ENCODE assay signal across 11 mouse cellular contexts in the genomic region with DNA sequence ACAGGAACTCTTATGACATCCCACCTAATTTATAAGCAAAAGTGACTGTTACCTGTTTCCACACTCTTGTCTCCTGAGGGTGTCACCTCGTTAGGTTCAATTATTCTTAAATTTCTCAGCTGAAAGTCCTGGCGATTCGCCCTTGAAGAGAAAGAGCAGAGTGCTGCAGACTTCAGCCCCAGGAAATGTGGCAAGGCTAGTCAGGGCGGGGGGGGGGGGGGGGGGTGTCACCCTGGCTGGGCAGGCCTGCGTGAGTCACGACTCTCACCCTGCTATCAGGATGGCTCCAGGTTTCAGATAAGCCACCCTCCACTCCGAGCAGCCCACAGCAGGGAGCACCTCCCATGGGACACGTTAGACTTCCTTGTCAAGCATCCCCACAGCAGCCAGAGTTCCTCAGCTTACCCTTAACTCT. TPM values are rescaled to one million over a fixed set of nuclear protein-coding genes. Genes with fewer than 3 reads are reported as not detected.
DNase-seq lines count a peak whose midpoint lies in the region; ATAC-seq and TF ChIP-seq lines count a peak whose summit lies in the region.
"Had no signal": no experiment of that assay in that cellular context is flagged by ENCODE, and none has a peak within 500 bp of the region (broad histone marks: within the 10 kb centered on the region; RNA-seq: fewer than 3 reads in every experiment).

No protein-coding gene starts in this region.

- H3K4me2 ChIP-seq in intestine, embryonic 14.5 days (ENCODE audit: low read length): no peak overlapping the region
- H3K4me2 ChIP-seq in midbrain, postnatal 0 days (ENCODE audit: low read depth, low read length, poor library complexity, severe bottlenecking): no peak overlapping the region
- H3K4me2 ChIP-seq: neural tube, embryonic 12.5 days had no signal

- TF ChIP-seq CTCF in kidney, adult 2 months (conservative IDR thresholded peaks at IDR 0.05; ENCODE audit: insufficient read depth, insufficient read length, low read depth, low read length): no peak
- TF ChIP-seq CTCF in midbrain, postnatal 0 days (IDR thresholded peaks at IDR 0.05): no peak

- no peaks in the 10 kb centered on the region; the same call in 1 of the 2 replicates for H3K36me3 ChIP-seq in kidney, adult 2 months (ENCODE audit: control insufficient read depth, insufficient read depth, low read length)
- peaks cover 19% of the 10 kb centered on the region; the same call in 1 of the 2 replicates for H3K36me3 ChIP-seq in intestine, embryonic 14.5 days (ENCODE audit: control insufficient read depth, insufficient read depth, low read length)
- peaks cover 4% of the 10 kb centered on the region; the same call in 1 of the 2 replicates for H3K36me3 ChIP-seq in midbrain, postnatal 0 days (ENCODE audit: insufficient read depth, low read length)

- H3K27ac ChIP-seq in kidney, adult 2 months (ENCODE audit: insufficient read depth, low read depth, low read length): peak overlapping the region; percentile 91
- no peak overlapping the region for H3K27ac ChIP-seq in intestine, embryonic 14.5 days (ENCODE audit: low read depth)
- H3K27ac ChIP-seq in midbrain, postnatal 0 days (ENCODE audit: low read depth, low read length): no peak overlapping the region
- H3K27ac ChIP-seq: kidney, postnatal 0 days; neural tube, embryonic 12.5 days had no signal

- H3K9ac ChIP-seq in intestine, embryonic 14.5 days (ENCODE audit: low read length): no peak overlapping the region
- H3K9ac ChIP-seq in midbrain, postnatal 0 days (replicated peaks; ENCODE audit: low read length, poor library complexity, severe bottlenecking): no peak overlapping the region
- H3K9ac ChIP-seq: neural tube, embryonic 12.5 days had no signal

- TF ChIP-seq POLR2A in kidney, adult 2 months (IDR thresholded peaks at IDR 0.05; ENCODE audit: low read depth, low read length): no peak

- H3K4me1 ChIP-seq in kidney, adult 2 months (ENCODE audit: control insufficient read depth, insufficient read depth, low read length): peaks cover 37% of the 10 kb centered on the region; the same call in 1 of the 2 replicates
- H3K4me1 ChIP-seq in intestine, embryonic 14.5 days (replicated peaks; ENCODE audit: control insufficient read depth, insufficient read depth, low read length): peaks cover 1% of the 10 kb centered on the region; the same call in 1 of the 2 replicates
- peaks cover 2% of the 10 kb centered on the region; the same call in 1 of the 2 replicates for H3K4me1 ChIP-seq in midbrain, postnatal 0 days (ENCODE audit: insufficient read depth, low read length)

- no peaks in the 10 kb centered on the region for H3K9me3 ChIP-seq in intestine, embryonic 14.5 days (ENCODE audit: control insufficient read depth, low read length)
- H3K9me3 ChIP-seq in midbrain, postnatal 0 days (ENCODE audit: low read length): no peaks in the 10 kb centered on the region
- H3K9me3 ChIP-seq: neural tube, embryonic 12.5 days had no signal

- H3K4me3 ChIP-seq in kidney, adult 2 months (ENCODE audit: insufficient read depth, low read depth, low read length): no peak overlapping the region
- H3K4me3 ChIP-seq in intestine, embryonic 14.5 days (ENCODE audit: low read depth, low read length): no peak overlapping the region
- H3K4me3 ChIP-seq in midbrain, postnatal 0 days (ENCODE audit: low read depth, low read length): no peak overlapping the region
- H3K4me3 ChIP-seq: neural tube, embryonic 12.5 days had no signal

- WGBS in kidney, adult 2 months: 33% methylated on average over 8 of the region's 8 CpGs
- WGBS in intestine, embryonic 14.5 days: 53% methylated on average over 7 of the region's 8 CpGs
- 85% methylated on average over 8 of the region's 8 CpGs for WGBS in midbrain, postnatal 0 days

- H3K27me3 ChIP-seq in kidney, adult 2 months (replicated peaks; ENCODE audit: control insufficient read depth, insufficient read depth, low read length): no peaks in the 10 kb centered on the region
- H3K27me3 ChIP-seq in intestine, embryonic 14.5 days (replicated peaks; ENCODE audit: control insufficient read depth, insufficient read depth, low read length): no peaks in the 10 kb centered on the region
- H3K27me3 ChIP-seq in midbrain, postnatal 0 days (ENCODE audit: insufficient read depth, low read length): no peaks in the 10 kb centered on the region
- H3K27me3 ChIP-seq: neural tube, embryonic 12.5 days had no signal

- ATAC-seq in intestine, embryonic 14.5 days (replicated peaks; ENCODE audit: low FRiP score, low TSS enrichment, low read depth): peak; percentile 79; the same call in 1 of the 2 replicates
- ATAC-seq in megakaryocyte-erythroid progenitor cell, adult 5-6 weeks (replicated peaks; ENCODE audit: low FRiP score, low TSS enrichment, poor library complexity, severe bottlenecking): peak; percentile 60
- ATAC-seq in midbrain, postnatal 0 days (ENCODE audit: low FRiP score): no peak

- peak; percentile 62 for DNase-seq in kidney, adult 2 months
- DNase-seq in kidney, adult 8-10 months: no peak
- DNase-seq in c-Kit-positive CD71-positive TER-119-negative erythroid progenitor cells, embryonic 14.5 days (ENCODE audit: low read depth): peak; percentile 54
- DNase-seq in intestine, embryonic 14.5 days (ENCODE audit: low spot score): no peak
- no peak for DNase-seq in layer of hippocampus, adult 11-12 months (ENCODE audit: low spot score)
- DNase-seq in midbrain, postnatal 0 days (ENCODE audit: low spot score): no peak
- DNase-seq: left cerebral cortex, postnatal 4 days; thymus, adult 2 months had no signal

RNA-seq across cellular contexts. Expression of a gene that starts 8.1 kb away (rescaled TPM):
- 250 and 253 TPM in 2 replicates for polyA plus RNA-seq in kidney, adult 2 months (2012; rRNA removed)
- 185 and 189 TPM in 2 replicates for polyA plus RNA-seq in intestine, embryonic 14.5 days (2014; fragmentation: Nextera tagmentation; extraction: Ambion mirVana)
- 103 and 128 TPM in 2 replicates for total RNA-seq in megakaryocyte-erythroid progenitor cell, adult 5-6 weeks (2014; fragmentation: Nextera tagmentation)
- total RNA-seq in megakaryocyte-erythroid progenitor cell, adult 5-6 weeks (2017): 73.6 and 186 TPM in 2 replicates
- total RNA-seq in midbrain, postnatal 0 days (2014; rRNA removed): 74.8 and 91.0 TPM in 2 replicates
- 108 and 110 TPM in 2 replicates for polyA plus RNA-seq in midbrain, postnatal 0 days (2015; fragmentation: Nextera tagmentation; extraction: Ambion mirVana)

Comparison
In these comparisons a context has a peak if more than half of its experiments do, and no peak if none do; other contexts are left out.
1. DNase-seq: peak in kidney, adult 2 months (single experiment) and c-Kit-positive CD71-positive TER-119-negative erythroid progenitor cells, embryonic 14.5 days (single experiment); none in kidney, adult 8-10 months (0 of 2), intestine, embryonic 14.5 days (single experiment), layer of hippocampus, adult 11-12 months (single experiment) and midbrain, postnatal 0 days (single experiment).